Mouse (Mus musculus) CH12.LX (cell line): ENCODE results near the gene Gm20388. TPM values are rescaled to one million over a fixed set of nuclear protein-coding genes. Genes with fewer than 3 reads are reported as not detected.

Source experiments
- DNase-seq: peaks from one replicate; pipeline ENCODE4 v3.0.0-alpha.2; 2013; ENCODE audit errors: extremely low read depth
- H3K27ac ChIP-seq: 2 replicates; pipeline ENCODE4 v1.5.1; 2012; ENCODE audit warnings: low read depth, mild to moderate bottlenecking, control low read depth, moderate library complexity; ENCODE audit not compliant: insufficient read depth
- H3K27me3 ChIP-seq: replicated peaks from 2 replicates; pipeline ENCODE3; 2012; ENCODE audit warnings: inconsistent platforms
- H3K36me3 ChIP-seq, 2 experiments: replicated peaks in 1 of 2; 2 replicates each; pipeline versions ENCODE3 to v1.6.1; 2012; ENCODE audit warnings: inconsistent platforms in 1 of 2, low read length in 1 of 2, mild to moderate bottlenecking in 1 of 2, mixed read lengths in 1 of 2, moderate library complexity in 1 of 2; ENCODE audit not compliant: control insufficient read depth in 1 of 2, insufficient read depth in 1 of 2
- H3K4me1 ChIP-seq, 2 experiments: 2 replicates each; pipeline ENCODE4 v1.6.1; 2012; ENCODE audit warnings: inconsistent platforms in 1 of 2, moderate library complexity in 1 of 2; ENCODE audit not compliant: insufficient read depth in 2 of 2, control insufficient read depth in 1 of 2
- H3K4me2 ChIP-seq: 2 replicates; pipeline ENCODE4 v1.6.1; 2012; ENCODE audit warnings: low read depth, mild to moderate bottlenecking, control low read depth; ENCODE audit not compliant: poor library complexity, insufficient read depth, severe bottlenecking
- H3K4me3 ChIP-seq, 3 experiments: fragments of 150-350 bp in 1 of 3; sonication (generic) in 1 of 3; replicated peaks in 1 of 3; 2 replicates each; pipeline versions ENCODE3 to v1.5.1; 2011 to 2012; ENCODE audit warnings: low read depth in 2 of 3, low read length in 2 of 3, mild to moderate bottlenecking in 2 of 3, moderate library complexity in 2 of 3, control low read depth in 1 of 3, improper control_type of control experiment in 1 of 3, inconsistent platforms in 1 of 3, mixed read lengths in 1 of 3; ENCODE audit not compliant: poor library complexity in 1 of 3
- H3K79me2 ChIP-seq: replicated peaks from 2 replicates; pipeline ENCODE4 v1.6.1; 2012; ENCODE audit warnings: mild to moderate bottlenecking, moderate library complexity; ENCODE audit not compliant: control insufficient read depth, poor library complexity, insufficient read depth, severe bottlenecking; ENCODE audit errors: extremely low read depth
- H3K9ac ChIP-seq: 2 replicates; pipeline ENCODE4 v1.6.1; 2012; ENCODE audit warnings: low read depth, mild to moderate bottlenecking, control low read depth, moderate library complexity; ENCODE audit not compliant: insufficient read depth
- H3K9me3 ChIP-seq: replicated peaks from 2 replicates; pipeline ENCODE3; 2012; ENCODE audit warnings: low read length, inconsistent platforms, mixed read lengths
- CHD1 ChIP-seq: IDR thresholded peaks from 2 replicates; pipeline ENCODE4 v1.6.1; 2012; ENCODE audit warnings: low read depth, low read length, improper control_type of control experiment, inconsistent platforms
- CHD2 ChIP-seq: IDR thresholded peaks from 2 replicates; pipeline ENCODE4 v1.6.1; 2011; ENCODE audit warnings: low read length, improper control_type of control experiment
- CTCF ChIP-seq, 2 experiments: IDR thresholded peaks in 1 of 2; conservative IDR thresholded peaks in 1 of 2; 2 replicates each; pipeline ENCODE4 v1.5.1; 2011 to 2012; ENCODE audit warnings: low read depth in 2 of 2, low read length in 2 of 2, improper control_type of control experiment in 1 of 2, inconsistent platforms in 1 of 2, mild to moderate bottlenecking in 1 of 2, moderate library complexity in 1 of 2
- E2F4 ChIP-seq: IDR thresholded peaks from 2 replicates; pipeline ENCODE4 v1.6.1; 2011; ENCODE audit warnings: low read depth, low read length, improper control_type of control experiment; ENCODE audit not compliant: insufficient replicate concordance
- EP300 ChIP-seq: IDR thresholded peaks from 2 replicates; pipeline ENCODE4 v1.6.1; 2011; ENCODE audit warnings: low read length, improper control_type of control experiment
- ETS1 ChIP-seq: conservative IDR thresholded peaks from 2 replicates; pipeline ENCODE4 v1.6.1; 2012; ENCODE audit warnings: low read depth, mild to moderate bottlenecking, inconsistent platforms, low read length, improper control_type of control experiment, moderate library complexity
- HCFC1 ChIP-seq: IDR thresholded peaks from 2 replicates; pipeline ENCODE4 v1.6.1; 2012; ENCODE audit warnings: low read depth, mild to moderate bottlenecking, inconsistent platforms, low read length, improper control_type of control experiment
- JUND ChIP-seq: conservative IDR thresholded peaks from 2 replicates; pipeline ENCODE4 v1.6.1; 2011; ENCODE audit warnings: low read depth, low read length, improper control_type of control experiment
- MAFK ChIP-seq: IDR thresholded peaks from 2 replicates; pipeline ENCODE4 v1.6.1; 2011; ENCODE audit warnings: low read length, improper control_type of control experiment; ENCODE audit not compliant: insufficient replicate concordance
- MAX ChIP-seq: IDR thresholded peaks from 2 replicates; pipeline ENCODE4 v1.6.1; 2011; ENCODE audit warnings: low read length, improper control_type of control experiment
- MAZ ChIP-seq: IDR thresholded peaks from 2 replicates; pipeline ENCODE4 v1.6.1; 2012; ENCODE audit warnings: low read depth, mild to moderate bottlenecking, inconsistent platforms, low read length, improper control_type of control experiment, moderate library complexity
- MYC ChIP-seq: IDR thresholded peaks from 2 replicates; pipeline ENCODE4 v1.6.1; 2011; ENCODE audit warnings: low read depth, mild to moderate bottlenecking, improper control_type of control experiment, low read length
- PAX5 ChIP-seq: IDR thresholded peaks from 2 replicates; pipeline ENCODE4 v1.6.1; 2012; ENCODE audit warnings: low read length, inconsistent platforms, mixed read lengths
- POLR2A ChIP-seq: IDR thresholded peaks from 2 replicates; pipeline ENCODE4 v1.6.1; 2011; ENCODE audit warnings: low read depth, mild to moderate bottlenecking, improper control_type of control experiment, low read length
- SIN3A ChIP-seq: IDR thresholded peaks from 2 replicates; pipeline ENCODE4 v1.6.1; 2012; ENCODE audit warnings: low read length, improper control_type of control experiment, inconsistent platforms
- SMC3 ChIP-seq: IDR thresholded peaks from 2 replicates; pipeline ENCODE4 v1.6.1; 2011; ENCODE audit warnings: low read depth, low read length, improper control_type of control experiment
- TCF12 ChIP-seq: IDR thresholded peaks from 2 replicates; pipeline ENCODE4 v1.6.1; 2014; ENCODE audit warnings: low read depth, mild to moderate bottlenecking, inconsistent platforms, low read length, improper control_type of control experiment
- UBTF ChIP-seq: IDR thresholded peaks from 2 replicates; pipeline ENCODE4 v1.6.1; 2012; ENCODE audit warnings: low read depth, mild to moderate bottlenecking, inconsistent platforms, low read length, improper control_type of control experiment, moderate library complexity
- USF2 ChIP-seq: conservative IDR thresholded peaks from 2 replicates; pipeline ENCODE4 v1.6.1; 2011; ENCODE audit warnings: low read depth, low read length, improper control_type of control experiment
- ZMIZ1 ChIP-seq: IDR thresholded peaks from 2 replicates; pipeline ENCODE4 v1.6.1; 2012; ENCODE audit warnings: low read depth, mild to moderate bottlenecking, inconsistent platforms, low read length, improper control_type of control experiment
- dilution Hi-C: fragments of 300-500 bp; cut with MboI; formaldehyde crosslinking; loops from 2 replicates; pipeline ENCODE4 v1.14.3; 2020; ENCODE audit warnings: low sequenced_read_pairs; ENCODE audit not compliant: extremely low pct_unique_long_range_greater_than_20kb, extremely low pct_ligation_motif_present
- in situ Hi-C: fragments of 300-500 bp; cut with MboI; formaldehyde crosslinking; loops from 3 replicates; pipeline ENCODE4 v1.14.3; 2019; ENCODE audit warnings: low sequenced_read_pairs, low pct_ligation_motif_present, low pct_unique_long_range_greater_than_20kb, mixed read lengths
- polyA plus RNA-seq: library from polyadenylated mRNA; unstranded; fragments of >175 nt; gene quantifications from 2 replicates; pipeline ENCODE4 v1.2.1, GENCODE M21; 2012; ENCODE audit warnings: low read depth; ENCODE audit not compliant: insufficient read length
- total RNA-seq, 2 experiments: library from RNA; depleted of rRNA; stranded (reverse); fragments of 300-350 nt in 1 of 2; fragments of >200 nt in 1 of 2; gene quantifications; 2 replicates each; pipeline ENCODE4 v1.2.3; 2012 to 2014

Gene Gm20388
- total and polyA plus RNA-seq, 3 experiments, result 14.8 to 26.3 (median 22.2) TPM

DNA sequence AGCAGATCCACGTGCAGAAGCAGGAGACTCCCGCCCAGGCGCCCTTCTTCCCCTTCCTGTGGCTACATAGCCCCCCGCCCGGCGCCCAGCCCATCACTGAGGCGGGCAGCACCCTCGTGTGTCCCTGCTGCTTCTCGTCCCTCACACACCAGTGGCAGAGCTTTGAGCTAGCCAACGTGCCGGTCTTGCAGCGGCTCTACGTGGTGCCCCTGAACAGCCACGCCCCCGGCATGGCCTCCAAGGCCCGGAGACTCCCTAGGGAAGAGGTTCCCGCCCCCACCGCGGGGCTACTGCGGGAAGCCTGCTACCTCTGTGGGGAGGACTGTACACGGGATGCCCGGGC is 318.9 kb downstream of the Gm20388 start:
- TF ChIP-seq TCF12 (no peak), CHD1 (no peak), JUND (no peak), PAX5 (no peak)
- TF ChIP-seq, all 38 proteins: peak for 0
- peaks cover 0 to 4% of the 10 kb centered on the region in 2 experiments for H3K36me3 ChIP-seq
- in situ Hi-C loops, result no loop called here
- peak overlapping the region in 1 of 3 experiments; percentile 80 for H3K4me3 ChIP-seq
- DNase-seq, result no peak
- peak overlapping the region; percentile 76; the same call in 1 of the 2 replicates for H3K4me2 ChIP-seq
- dilution Hi-C loops, result no loop called here
- H3K4me1 ChIP-seq, result peaks cover 46 to 68% of the 10 kb centered on the region in 2 experiments
- H3K9ac ChIP-seq, result no peak overlapping the region
- H3K79me2 ChIP-seq, result no peaks in the 10 kb centered on the region
- peaks cover 11% of the 10 kb centered on the region for H3K9me3 ChIP-seq
- H3K27me3 ChIP-seq, result no peaks in the 10 kb centered on the region
- H3K27ac ChIP-seq, result no peak overlapping the region

- Histone ChIP-seq H3K27me3 (no peaks in the 10 kb centered on the region), H3K9me3 (peaks cover 11% of the 10 kb centered on the region), H3K9ac (no peak overlapping the region), H3K4me2 (no peak overlapping the region), H3K79me2 (no peaks in the 10 kb centered on the region), H3K36me3 (peaks cover 0 to 4% of the 10 kb centered on the region in 2 experiments), H3K4me3 (no peak overlapping the region), H3K4me1 (peaks cover 42 to 63% of the 10 kb centered on the region in 2 experiments), H3K27ac (no peak overlapping the region)
- TF ChIP-seq ETS1 (no peak), MAX (no peak), MYC (no peak), CHD2 (no peak), E2F4 (no peak), JUND (no peak), POLR2A (no peak), SIN3A (no peak), CTCF (conservative IDR thresholded peaks at IDR 0.05 in 1 of 2, IDR thresholded peaks at IDR 0.05 in 1 of 2; ENCODE audit: low read depth in 2 of 2, low read length in 2 of 2) (no peak), MAZ (no peak), UBTF (no peak), ZMIZ1 (no peak), EP300 (no peak), SMC3 (no peak), MAFK (no peak), HCFC1 (no peak), USF2 (no peak)
- DNase-seq, result no peak
- in situ Hi-C loops (no loop called here), dilution Hi-C loops (no loop called here)
Measured at GRCm38 (mm10) chr8:120230081-120230480, 319.4 kb downstream of the Gm20388 start.
